Mouse (Mus musculus) cerebellum, postnatal 4 days (tissue): ENCODE results near the gene Rbm5.
A peak's percentile ranks its signal among the peaks of the same experiment; 100 is the strongest.

Experiments
- DNase-seq, 2 experiments: peaks; one replicate each; pipeline ENCODE4 v3.0.0; 2022; ENCODE audit warnings: low spot score in 2 of 2, mixed read lengths in 1 of 2

Gene Rbm5

DNA sequence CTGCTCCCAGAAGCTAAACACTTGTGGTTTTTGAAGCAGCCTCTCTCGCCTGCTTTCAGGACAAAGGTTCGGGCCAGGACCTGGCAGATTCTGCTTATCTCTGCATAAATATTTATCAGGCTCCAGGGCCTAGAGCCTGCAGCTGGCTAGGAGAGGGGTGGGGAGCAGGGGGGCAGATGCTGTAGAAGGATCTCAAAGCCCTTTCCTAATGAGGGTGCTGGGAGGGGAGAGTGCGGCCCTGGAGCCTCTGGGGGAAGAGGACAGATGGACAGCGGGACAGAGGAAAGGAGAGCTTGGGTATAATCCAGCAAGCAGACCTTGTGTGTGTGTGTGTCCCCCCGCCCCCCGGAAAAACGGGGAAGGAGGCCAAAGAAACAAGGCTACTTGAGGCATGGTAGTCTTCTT lies 36.2 kb downstream of the Rbm5 start:
- no peak for DNase-seq

DNA sequence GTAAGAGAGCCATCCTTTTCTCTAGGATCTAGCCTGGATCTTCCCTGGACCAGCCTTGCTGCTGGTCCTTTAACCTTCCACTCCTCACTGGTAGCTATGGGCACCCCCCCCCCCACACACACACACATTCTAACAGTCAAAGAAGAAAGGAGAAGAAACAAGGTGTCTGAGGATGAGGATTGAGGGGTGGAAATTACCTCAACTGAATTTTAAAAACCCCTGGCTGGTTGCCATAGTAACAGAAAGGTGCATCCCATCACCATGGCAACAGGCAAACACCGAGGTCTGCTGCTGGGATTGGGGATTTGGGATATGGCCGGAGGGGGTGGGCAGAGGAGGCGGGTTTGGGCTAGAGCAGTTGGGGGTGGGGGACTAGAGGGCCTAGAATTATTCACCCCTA lies 41.1 kb downstream of the Rbm5 start:
- no peak for DNase-seq

DNA sequence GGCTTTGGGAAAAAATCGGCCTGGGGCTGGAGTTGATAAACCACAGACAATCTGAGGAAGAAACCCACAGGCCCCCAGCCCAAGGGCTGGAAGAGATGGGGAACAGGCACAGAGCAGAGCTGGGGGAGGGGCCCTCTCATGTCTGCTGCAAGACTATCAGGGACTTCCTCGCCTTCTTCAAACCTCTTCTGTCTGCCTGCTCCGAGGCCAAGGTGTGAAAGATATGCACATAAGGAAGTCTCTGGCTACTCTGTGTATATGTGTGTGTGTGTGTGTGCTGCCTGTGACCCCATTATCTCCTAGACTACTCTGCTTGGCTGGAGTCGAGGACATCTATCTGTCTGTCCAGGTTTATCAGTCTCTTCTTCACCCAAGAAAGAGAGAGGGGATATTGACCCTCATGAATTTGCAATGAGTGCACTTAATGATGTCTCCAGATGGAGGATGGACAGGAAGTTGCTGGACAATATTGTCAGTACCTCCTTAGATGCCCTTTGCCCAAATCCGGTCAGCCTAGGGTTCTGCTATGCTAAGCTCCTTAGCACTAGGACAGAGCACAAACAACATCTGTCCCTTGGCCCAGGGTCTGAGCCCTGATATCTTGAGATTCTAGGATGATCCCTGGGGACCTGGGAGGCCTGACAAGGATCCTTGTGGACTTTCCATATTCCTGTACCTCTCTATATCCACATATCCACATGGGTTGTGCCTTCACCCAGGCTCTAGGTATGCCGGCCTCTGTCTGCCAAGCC lies 41.7 kb downstream of the Rbm5 start:
- DNase-seq = no peak

DNA sequence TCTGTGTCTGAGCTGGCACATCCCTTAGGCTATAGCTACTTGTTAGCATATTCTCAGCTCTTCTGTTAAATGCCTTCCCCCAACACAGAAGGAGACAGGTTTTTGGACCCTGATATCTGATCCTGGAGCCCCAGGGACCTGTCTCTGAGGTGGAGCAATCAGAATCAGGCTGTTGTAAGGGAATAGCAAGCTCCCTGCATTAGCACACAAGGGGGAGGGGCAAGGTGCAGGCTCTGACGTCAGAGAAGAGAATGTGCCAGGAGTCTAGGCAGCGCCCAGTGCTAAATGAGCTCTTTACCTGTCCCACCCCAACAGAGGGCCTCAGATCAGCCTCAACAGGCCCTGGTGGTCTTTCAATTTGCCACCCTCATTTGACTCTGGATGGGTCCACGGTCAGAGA lies 43.8 kb downstream of the Rbm5 start:
- DNase-seq = no peak

DNA sequence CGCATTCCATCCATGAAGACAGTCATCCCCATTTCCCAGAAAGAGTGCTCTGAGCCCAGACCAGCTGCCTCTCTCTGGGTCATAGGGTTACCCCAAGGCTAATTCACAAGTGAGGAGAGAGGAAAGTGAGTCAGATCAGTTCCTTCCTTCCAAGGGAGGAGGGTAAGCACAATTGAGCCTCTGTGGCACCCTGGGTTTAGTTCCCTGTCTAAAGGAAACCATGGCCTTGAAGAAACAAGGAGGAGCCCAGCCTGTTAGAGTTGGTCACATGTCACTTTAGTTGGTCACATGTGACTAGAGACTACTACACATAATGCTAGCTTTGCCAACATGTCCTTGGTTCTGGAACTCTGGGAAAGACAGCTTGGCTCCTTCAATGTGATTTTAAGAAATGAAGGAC lies 46.0 kb downstream of the Rbm5 start:
- DNase-seq = no peak

DNA sequence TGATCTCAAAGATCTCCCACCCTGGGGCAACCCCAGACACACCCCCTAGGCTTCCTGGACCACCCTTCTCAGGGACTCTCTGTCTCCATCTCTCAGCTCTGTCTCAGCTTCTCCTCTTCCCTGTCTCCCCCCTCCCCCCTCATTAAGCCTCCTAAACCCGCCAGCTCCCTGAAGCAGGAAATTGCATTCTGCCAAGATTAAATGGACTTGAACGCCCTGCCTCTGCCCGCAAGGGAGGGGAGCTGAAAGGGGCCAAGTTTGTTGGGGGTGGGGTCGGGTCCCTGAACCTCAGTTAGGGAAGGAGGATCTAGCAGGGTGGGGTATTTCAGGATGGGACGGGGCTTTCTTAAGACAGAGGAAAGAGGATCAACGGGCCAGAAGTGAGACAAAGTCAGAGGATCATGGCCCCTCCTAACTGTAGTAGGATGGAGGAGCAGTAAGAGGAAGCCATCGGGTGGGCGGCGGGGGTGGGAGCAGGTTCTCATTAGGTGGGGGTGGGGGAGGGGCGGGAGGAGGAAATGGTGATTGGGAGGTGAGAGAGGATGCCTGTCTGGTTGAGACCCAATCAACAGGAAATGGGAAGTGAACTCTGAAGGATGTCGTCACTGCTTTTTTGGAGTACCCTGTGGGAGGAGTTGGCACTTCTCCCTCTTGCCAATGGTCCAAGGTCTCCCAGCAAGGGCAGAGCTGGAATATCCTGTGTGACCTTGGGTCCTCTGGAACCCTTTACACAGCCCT lies 46.8 kb downstream of the Rbm5 start:
- DNase-seq = no peak

DNA sequence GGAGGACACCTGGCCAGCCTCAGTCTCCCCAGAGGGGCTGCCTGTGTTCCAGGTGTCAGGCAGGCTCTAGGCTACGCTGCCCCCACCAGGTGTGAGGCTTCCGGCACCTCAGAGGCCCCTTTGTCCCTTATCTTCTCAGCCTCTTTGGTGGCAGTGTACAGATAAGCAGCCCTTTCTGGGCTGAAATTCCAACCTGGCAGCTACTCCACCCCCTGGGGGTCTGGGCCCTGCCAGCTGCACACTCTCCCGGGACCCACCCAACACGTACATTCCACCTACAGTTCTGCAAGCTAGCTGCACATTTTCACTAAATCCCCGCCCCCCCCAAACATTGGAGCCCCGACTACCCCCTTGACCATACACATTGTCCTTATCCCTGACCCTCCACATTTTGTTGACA lies 47.5 kb downstream of the Rbm5 start:
- DNase-seq = no peak

DNA sequence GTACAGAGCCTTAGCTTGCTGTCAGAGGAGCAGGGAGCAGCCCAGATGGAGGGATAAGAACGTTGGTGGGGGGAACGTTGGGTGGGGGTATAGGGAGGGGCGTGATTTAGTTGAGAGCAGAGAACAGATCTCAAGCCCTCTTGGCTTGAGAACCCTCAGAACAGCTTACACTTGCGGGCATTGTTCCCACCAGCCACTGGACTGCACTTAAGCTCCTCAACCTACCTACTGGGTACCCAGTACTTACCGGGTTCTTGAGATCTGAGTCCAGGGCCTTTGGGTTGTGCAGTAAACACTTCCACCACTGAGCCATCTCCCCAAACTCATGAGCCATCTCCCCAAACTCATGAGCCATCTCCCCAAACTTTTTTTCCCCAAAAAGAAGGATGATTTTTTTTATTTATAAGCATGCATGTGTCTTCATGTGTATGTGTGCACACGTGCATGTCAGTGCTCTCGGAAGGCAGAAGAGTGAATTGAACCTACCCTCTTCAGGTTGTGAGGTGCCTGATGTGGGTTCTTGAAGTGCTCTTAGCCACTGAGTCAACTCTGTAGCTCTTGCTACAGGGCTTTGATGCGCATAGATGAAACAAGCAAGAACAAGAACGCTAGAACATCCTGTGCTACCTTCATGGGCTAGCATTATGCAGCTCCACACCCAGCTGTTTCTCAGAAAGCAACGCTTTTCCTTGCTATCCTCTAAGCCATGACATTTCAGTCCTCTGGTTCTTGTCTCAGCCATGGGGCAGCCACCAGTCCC lies 51.8 kb downstream of the Rbm5 start:
- no peak for DNase-seq

DNA sequence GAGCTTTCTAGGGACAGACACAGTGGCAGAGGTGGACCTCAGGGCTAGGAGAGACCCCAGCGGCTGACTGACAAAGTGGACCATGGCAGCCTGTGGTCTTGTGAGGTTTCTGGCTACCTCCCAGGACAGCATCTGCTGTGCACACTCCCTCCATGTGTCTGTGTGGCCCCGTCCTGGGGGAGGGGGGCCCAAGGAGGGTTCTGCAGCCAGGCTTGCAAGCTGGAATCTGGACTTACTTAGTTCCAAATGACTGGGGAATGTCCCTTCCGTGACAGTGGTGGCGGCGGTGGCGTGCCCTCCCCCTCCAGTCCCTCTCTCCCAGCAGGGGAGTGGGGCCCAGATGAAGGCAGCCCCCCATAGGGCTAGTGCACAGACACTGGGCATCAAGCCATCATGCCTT lies 53.8 kb downstream of the Rbm5 start:
- DNase-seq = no peak

DNA sequence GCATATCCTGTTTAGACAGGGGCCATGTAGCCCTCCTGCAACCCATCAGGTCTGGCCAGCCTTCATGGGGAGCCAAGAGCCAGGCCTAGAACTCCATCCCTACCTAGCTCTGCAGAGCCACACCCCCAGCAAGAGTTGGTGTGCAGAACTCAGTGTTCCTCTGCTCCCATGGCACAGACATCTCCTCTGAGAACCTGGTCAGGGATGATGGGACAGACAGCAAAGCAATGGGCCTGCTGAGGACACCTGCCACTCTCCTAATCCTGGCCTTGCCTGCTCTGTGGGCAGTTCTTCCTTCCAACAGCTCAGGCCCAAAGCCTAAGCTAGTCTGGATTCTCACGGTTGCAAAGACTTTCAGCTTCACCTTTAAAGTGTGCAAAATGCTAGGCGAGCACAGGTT lies 55.2 kb downstream of the Rbm5 start:
- DNase-seq = no peak

DNA sequence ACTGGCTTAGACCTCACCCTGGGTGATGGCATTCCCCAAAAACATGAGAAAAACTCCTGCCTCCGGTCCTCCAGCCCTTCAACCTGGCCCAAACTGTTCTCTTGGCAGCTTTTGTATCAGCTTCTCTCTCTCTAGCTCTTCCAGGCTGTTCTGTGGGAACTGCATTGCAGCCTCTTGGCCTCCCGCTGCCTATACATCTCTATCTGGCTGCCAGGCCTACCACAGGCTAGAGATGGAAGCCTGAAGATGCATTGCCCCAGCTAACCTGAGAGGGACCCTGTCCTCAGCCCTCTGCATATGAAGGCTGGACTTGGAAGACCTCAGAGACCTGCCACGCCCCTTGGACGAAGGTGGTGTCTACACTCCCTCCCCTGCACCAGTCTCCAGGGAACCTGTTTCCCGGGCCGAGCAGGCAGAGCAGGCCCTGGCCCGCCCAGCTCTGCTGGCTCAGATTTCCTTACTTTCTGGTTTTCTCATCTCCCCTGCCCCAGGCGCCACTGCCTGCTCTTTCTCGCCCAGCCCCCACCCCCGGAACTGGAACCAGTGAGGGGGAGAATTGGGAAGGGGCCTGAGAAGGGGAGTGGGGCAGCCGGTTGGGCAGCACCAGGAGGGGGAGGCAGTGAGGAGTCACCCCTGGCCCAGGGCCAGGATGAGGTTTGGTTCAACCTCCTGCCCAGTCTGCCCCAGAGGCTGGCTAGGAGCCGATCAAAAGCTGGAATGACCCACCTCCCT lies 56.4 kb downstream of the Rbm5 start:
- peak in 1 of 2 experiments; percentile 66 for DNase-seq

DNA sequence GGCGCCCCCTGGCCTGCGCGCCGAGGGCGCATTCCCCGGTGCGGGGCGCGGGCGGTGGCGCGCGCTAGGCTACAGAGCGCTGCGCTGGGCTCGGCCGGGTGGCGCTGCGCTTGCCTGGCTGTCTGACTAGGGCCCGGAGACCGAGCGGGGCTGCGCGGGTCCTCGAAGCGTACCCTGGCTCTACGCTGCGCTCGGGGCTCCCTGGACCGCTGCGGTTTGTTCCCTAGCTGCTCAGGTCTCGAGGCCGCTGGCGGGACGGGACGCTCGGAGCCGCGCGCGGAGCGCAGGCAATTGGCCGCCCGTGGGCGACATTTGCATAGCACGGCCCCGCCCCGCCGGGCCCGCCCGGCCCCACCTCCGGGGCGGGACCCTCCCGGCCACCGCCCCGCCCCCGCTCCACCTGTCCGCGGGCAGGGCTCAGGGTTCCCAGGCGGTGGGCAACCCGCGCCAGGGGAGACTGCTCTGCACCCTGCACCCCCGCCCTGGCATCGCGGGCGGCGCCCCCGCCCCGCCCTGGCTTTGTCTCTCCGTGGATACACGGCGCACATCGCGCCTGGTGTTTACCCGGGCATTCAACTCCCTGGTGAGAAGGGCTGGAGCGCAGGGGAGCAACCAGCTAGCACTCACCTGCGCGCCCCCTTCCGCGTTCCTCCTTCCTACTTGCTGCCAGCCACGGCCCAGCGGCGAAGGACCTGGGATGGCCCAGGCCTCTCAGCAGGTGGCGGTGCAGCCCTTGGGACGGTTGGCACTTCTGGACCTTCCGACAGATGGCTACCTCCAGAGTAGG lies 60.9 kb downstream of the Rbm5 start, which contains the start of gene Sema3f:
Gene Sema3f, minus strand, starts transcription at position 779 of the 787 bp plus-strand sequence.
- DNase-seq = peak in 1 of 2 experiments; percentile 57

DNA sequence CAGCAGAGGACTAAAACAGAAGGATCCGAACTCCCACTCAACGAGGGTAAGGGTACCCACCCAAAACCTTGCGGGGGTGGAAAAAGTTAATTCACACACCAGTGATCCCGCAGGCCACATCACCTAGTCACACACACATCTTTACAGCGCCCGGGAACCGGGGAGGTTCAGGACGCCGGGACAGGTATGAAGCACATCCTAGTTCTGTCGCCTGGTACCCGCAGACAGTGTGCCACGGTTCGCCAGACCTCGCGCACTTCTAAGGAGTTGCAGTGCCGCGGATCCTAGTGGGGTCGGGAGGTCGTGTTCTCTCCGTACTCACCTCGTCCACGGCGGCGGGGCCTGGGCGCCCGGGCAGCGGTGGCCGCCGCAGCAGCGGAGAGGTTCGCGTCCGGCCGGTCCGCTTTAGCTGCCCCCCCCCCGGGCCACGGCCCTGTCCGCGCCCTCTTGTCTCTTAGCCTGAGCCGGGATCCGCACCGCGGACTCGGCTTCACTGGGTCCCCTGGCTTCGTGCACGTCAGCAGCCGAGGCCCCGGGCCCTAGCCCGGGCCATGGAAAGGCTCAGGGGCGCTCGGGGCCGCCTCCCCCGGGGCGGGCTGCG lies 61.6 kb downstream of the Rbm5 start:
- no peak for DNase-seq

DNA sequence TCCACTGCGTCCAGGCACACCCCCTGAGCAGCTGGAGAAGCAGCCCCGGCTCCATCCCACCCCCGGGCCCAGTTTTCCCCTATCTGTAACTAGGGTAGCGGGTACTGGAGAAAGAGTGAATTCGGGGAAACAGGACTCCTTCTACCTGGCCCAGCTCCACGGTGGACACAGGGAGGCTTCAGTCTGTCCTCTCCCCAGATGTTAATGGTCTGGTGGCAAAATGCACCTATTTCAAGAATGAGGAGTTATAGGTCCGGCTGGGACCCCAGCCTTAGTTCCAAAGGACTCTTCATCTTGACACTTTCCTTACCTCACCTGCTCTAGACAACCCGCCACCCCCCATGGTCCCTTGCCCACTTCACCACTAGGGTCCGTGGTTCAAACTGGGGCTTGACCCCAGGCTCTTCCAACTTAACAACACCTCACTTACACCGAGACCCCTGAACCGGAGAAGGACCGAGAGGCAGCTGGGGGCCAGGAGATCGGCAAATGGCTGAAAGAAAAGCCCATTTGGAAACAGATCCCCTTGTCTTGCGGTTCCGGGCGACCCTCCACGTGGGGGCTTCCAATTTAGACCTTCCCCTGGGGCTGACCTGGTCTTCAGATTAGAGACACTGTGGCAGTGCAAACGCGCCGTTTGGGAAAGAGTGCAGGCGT lies 62.2 kb downstream of the Rbm5 start:
- no peak for DNase-seq

DNA sequence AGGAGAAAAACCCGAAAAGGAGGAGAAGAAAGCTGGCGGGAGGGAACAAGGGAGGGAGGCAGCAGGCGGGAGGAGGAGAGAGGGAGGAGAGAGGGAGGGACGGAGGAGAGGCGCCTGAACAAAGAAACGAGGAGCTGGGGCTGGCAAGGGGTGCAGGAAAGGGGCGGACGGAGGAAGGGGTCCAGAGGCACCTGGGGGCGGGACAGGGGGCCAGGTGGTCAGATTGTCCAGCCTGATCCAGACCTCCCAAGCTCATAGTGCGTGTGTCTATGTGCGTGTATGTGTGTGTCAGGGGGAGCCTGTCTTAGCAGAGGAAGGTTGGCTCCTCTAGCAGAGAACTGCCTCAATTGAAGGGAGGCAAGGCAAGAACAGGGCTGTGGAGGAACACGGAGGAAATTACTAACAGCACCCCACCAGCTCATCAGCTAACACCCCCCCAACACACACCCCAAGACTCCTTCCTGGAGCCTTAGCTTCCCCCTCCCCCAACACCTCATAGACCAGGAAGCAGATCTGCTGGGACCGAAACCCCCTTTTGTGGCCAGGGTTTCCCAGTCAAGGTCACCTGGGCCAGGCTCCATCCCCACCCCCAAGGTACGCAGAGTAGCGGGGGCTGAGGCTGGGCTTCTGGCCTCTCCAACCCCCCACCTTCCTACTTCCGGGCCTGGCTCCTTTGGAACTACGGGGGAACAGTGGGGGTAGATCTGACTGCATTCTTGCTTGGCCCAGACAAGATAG lies 62.9 kb downstream of the Rbm5 start:
- DNase-seq = no peak

DNA sequence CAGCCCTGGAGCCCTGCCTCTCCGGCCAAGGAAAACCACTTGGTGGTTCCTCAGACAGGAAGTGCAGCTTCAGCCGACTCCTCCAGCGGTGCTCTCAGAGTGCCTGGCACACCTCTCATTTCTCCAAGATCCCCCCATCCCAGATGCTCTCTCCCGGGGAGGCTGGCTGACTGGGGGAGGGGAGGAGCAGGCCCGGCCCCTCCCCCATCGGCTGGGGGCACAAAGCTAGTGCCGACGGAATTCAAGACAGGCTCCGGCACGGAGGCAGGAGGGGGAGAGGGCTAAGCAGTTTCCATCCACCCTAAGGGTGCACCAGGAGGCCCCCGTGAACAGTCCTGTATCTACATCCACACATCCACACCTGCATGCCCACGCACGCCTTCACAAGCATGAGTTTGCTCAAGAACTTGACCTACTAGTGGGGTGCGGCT lies 64.0 kb downstream of the Rbm5 start:
- no peak for DNase-seq

DNA sequence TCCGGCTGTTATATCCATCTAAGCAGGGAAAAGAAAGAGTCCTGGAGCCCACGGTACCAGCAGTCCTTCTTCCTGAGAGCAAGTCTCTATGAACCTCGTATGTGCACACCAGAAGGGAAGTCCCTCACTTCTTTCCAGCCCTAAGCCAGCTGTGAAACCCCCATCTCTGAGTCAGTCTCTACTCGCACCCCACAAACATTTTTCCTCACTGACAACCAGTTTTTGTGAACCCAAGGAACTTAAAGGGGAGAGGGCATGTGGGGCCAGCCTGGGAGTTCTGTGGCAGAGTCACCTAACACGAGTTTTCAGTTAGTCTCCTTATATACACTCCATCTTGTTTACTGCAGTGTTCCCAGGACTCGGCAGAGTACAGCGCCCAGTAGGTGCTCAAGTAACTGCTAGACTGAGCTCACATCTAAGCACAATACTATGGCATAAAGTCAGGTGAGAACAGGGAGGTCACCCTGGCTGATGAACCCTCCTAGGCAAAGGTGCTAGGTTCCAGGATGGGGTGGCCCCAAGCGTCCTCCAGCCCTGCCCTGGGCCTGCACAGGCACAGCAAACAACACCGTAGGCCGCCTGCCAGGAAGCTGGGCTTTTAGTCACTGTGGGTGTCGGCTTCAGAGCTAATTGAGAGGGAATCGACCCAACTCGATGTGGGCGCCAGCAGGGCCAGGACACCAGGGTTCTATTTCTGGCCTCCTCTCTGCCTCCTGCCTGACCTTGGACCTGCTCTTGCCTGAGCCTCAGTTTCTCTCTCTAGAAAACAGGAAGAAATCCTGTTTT lies 67.3 kb downstream of the Rbm5 start:
- DNase-seq = no peak

DNA sequence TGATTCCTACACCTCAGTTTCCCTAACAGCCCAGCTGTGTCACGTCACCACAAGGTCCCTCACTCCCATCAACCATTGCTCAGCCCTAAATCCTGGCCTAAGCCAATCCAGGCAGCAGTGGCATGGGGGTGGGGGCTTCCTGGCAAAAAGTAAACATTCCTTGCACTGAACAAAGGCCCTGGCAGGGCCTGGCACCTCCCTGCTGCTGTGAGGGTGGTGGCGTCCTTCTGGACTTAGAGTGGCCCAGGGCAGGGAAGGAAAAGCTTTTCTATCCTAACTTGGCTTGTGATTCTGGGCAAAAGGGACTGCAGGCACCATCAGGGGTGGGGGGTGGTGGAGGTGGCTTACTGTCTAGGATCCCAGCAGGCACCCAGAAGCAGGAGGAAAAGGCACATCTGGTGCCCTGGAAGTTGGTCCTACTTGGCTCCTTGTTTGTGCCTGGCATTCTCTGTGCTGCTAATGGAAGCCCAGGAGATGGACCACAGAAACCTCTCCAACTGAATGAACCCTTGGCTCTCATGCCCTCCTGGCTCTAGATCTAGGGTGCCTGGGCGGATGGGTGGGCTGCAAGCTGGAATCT lies 68.1 kb downstream of the Rbm5 start:
- DNase-seq = no peak
